Mouse (Mus musculus): ENCODE measurements around the gene Atrnl1. TPM values are rescaled to one million over a fixed set of nuclear protein-coding genes. Genes with fewer than 3 reads are reported as not detected.

Atrnl1 gene
- polyA plus RNA-seq, 1 experiment from 2014 or later: 8.9 TPM

DNA sequence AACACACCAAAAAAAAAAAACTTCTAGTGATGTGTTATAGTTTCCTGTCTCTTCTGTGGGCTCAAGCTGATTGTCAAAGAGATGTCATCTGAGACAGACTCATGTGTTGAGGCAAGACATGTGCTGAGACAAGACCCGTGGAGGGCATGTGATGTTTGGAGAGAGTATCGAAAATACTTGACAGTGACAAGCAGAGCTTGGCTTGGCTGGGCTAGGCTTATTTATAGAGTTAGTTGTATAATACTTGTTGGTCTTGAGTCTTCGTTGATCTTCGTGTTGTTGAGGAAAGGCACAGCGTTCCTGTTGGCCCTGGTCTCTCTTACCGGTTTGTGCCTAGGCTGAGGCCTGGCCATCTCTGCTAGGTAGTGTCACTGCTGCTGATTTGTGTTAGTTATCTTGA lies 469.3 kb downstream of the Atrnl1 start:
- WGBS: 93% methylated on average over 6 of the region's 6 CpGs
- Histone ChIP-seq H3K9me3 (ENCODE audit: low read length) (no peaks in the 10 kb centered on the region), H3K9ac (replicated peaks; ENCODE audit: low read length) (no peak overlapping the region), H3K36me3 (ENCODE audit: insufficient read depth, low read length) (no peaks in the 10 kb centered on the region), H3K4me2 (replicated peaks; ENCODE audit: low read depth, low read length) (no peak overlapping the region), H3K27me3 (ENCODE audit: insufficient read depth, low read length) (no peaks in the 10 kb centered on the region), H3K4me3 (ENCODE audit: low read length) (no peak overlapping the region), H3K4me1 (ENCODE audit: insufficient read depth, low read length) (no peaks in the 10 kb centered on the region; the same call in 1 of the 2 replicates), H3K27ac (ENCODE audit: low read length) (no peak overlapping the region)
- no peak for ATAC-seq (ENCODE audit: low FRiP score, low TSS enrichment)

DNA sequence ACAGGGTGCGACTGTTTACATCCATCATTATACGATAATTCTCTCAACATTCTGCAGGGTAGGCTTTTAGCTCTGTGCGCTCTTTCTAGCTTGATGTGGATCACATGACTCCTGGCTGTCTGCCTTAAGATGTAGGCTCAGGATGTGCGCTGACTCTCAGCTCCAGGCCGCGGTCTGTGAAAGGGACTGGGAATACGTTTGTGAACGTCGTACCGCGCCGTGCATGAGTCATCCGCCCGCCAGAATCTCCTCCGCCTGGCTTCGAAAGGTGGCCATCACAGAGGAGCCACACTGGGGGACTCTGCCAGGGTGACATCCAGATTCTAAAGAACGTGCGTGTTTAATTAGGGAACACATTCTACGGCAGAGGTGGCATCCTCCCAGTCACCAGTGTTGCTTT lies 471.9 kb downstream of the Atrnl1 start:
- Histone ChIP-seq H3K4me1 (ENCODE audit: insufficient read depth, low read length) (no peaks in the 10 kb centered on the region), H3K9ac (replicated peaks; ENCODE audit: low read length) (no peak overlapping the region), H3K4me3 (ENCODE audit: low read length) (no peak overlapping the region), H3K36me3 (ENCODE audit: insufficient read depth, low read length) (no peaks in the 10 kb centered on the region), H3K9me3 (ENCODE audit: low read length) (no peaks in the 10 kb centered on the region), H3K27ac (ENCODE audit: low read length) (no peak overlapping the region), H3K27me3 (ENCODE audit: insufficient read depth, low read length) (no peaks in the 10 kb centered on the region), H3K4me2 (replicated peaks; ENCODE audit: low read depth, low read length) (no peak overlapping the region)
- 94% methylated on average over 19 of the region's 19 CpGs for WGBS
- no peak for ATAC-seq (ENCODE audit: low FRiP score, low TSS enrichment)

DNA sequence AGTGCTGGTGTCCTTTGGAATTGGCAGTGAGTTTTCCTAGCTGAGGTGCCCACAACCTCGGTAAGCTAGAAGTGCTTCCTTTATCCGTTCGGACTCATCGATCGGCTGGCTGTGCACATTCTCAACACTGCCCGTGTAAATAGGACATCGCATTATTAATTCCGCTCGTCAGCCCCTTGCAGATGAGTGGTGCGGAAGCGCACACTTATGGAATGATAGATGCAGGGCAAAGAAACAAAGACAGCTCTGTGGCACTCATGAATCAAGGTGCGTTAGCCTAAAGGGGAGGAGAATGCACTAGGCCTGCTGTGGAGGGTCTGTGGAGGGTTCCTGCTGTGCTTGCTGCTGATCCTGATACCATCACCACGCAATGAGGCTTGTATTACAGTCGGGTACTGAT lies 474.0 kb downstream of the Atrnl1 start:
- Histone ChIP-seq H3K36me3 (ENCODE audit: insufficient read depth, low read length) (no peaks in the 10 kb centered on the region), H3K4me2 (replicated peaks; ENCODE audit: low read depth, low read length) (no peak overlapping the region), H3K4me3 (ENCODE audit: low read length) (no peak overlapping the region), H3K4me1 (ENCODE audit: insufficient read depth, low read length) (peaks cover 11% of the 10 kb centered on the region; the same call in 1 of the 2 replicates), H3K27me3 (ENCODE audit: insufficient read depth, low read length) (no peaks in the 10 kb centered on the region), H3K9ac (replicated peaks; ENCODE audit: low read length) (no peak overlapping the region), H3K27ac (ENCODE audit: low read length) (no peak overlapping the region), H3K9me3 (ENCODE audit: low read length) (no peaks in the 10 kb centered on the region)
- WGBS: 89% methylated on average over 14 of the region's 14 CpGs
- no peak for ATAC-seq (ENCODE audit: low FRiP score, low TSS enrichment)

DNA sequence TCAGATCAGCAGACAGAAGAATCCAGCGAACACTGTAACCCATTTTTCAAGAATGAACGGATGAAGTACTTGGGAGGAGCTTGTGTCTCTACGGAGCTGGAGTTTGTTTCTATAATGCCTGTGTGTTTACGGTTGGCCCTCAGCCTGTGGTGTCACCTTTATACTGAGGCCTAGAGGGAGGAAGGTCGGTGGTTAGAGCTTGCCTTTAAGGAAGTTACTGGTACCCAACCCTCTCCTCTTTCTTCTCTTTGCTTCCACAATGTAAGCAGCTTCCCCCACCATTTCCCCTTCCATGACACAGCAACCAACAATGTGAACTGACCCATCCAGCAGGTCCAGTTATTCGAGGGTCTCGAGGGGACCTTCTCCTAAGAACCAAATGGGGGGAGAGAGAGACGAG lies 475.9 kb downstream of the Atrnl1 start:
- WGBS: 91% methylated on average over 8 of the region's 8 CpGs
- Histone ChIP-seq H3K9me3 (ENCODE audit: low read length) (no peaks in the 10 kb centered on the region), H3K27me3 (ENCODE audit: insufficient read depth, low read length) (no peaks in the 10 kb centered on the region), H3K4me3 (ENCODE audit: low read length) (no peak overlapping the region), H3K27ac (ENCODE audit: low read length) (no peak overlapping the region), H3K9ac (replicated peaks; ENCODE audit: low read length) (no peak overlapping the region), H3K4me1 (ENCODE audit: insufficient read depth, low read length) (peaks cover 11% of the 10 kb centered on the region; the same call in 1 of the 2 replicates), H3K36me3 (ENCODE audit: insufficient read depth, low read length) (no peaks in the 10 kb centered on the region), H3K4me2 (replicated peaks; ENCODE audit: low read depth, low read length) (no peak overlapping the region)
- no peak for ATAC-seq (ENCODE audit: low FRiP score, low TSS enrichment)

DNA sequence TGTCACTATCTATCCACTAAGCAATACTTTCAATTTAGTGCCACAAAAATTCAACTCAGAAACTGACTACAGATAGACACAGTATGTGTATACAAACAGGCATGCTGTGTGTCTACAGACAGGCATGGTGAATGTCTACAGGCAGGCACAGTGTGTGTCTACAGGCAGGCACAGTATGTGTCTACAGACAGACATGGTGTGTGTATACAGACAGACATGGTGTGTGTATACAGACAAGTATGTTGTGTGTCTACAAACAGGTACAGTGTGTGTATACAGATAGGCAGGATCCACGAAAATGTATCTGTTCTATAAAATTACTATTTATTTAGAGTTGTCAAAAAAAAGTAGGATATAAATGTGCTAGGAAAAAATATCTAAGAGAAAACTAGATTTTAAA lies 477.1 kb downstream of the Atrnl1 start:
- no peak for ATAC-seq (ENCODE audit: low FRiP score, low TSS enrichment)
- no peak overlapping the region for H3K9ac ChIP-seq (replicated peaks; ENCODE audit: low read length)
- WGBS: 80% methylated on average over 1 of the region's 1 CpGs
- no peaks in the 10 kb centered on the region for H3K9me3 ChIP-seq (ENCODE audit: low read length)
- no peak overlapping the region for H3K4me3 ChIP-seq (ENCODE audit: low read length)
- H3K4me2 ChIP-seq (replicated peaks; ENCODE audit: low read depth, low read length): no peak overlapping the region
- peaks cover 11% of the 10 kb centered on the region; the same call in 1 of the 2 replicates for H3K4me1 ChIP-seq (ENCODE audit: insufficient read depth, low read length)
- no peaks in the 10 kb centered on the region for H3K27me3 ChIP-seq (ENCODE audit: insufficient read depth, low read length)
- no peak overlapping the region for H3K27ac ChIP-seq (ENCODE audit: low read length)
- H3K36me3 ChIP-seq (ENCODE audit: insufficient read depth, low read length): no peaks in the 10 kb centered on the region

DNA sequence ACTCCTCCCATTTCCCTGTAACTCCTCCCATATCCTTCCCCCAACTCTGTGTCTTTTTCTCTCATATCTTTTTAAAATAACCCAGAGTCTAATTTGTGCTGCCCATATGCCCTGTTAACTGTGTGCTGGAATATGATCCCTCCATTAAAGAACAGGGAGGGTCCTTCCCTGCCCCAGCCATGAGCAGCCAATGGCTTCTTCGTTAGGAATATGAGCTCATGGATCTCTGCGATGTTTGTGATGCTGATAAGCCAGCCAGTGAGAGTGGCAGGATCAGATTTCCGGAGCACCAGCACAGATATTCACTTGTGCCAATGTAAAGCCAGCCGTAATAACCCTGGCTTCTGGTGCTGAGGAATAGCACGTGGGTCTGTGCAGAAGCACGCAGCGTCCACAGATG lies 477.6 kb downstream of the Atrnl1 start:
- Histone ChIP-seq H3K9ac (replicated peaks; ENCODE audit: low read length) (no peak overlapping the region), H3K4me1 (ENCODE audit: insufficient read depth, low read length) (peaks cover 11% of the 10 kb centered on the region; the same call in 1 of the 2 replicates), H3K27ac (ENCODE audit: low read length) (no peak overlapping the region), H3K4me3 (ENCODE audit: low read length) (no peak overlapping the region), H3K27me3 (ENCODE audit: insufficient read depth, low read length) (no peaks in the 10 kb centered on the region), H3K36me3 (ENCODE audit: insufficient read depth, low read length) (no peaks in the 10 kb centered on the region), H3K4me2 (replicated peaks; ENCODE audit: low read depth, low read length) (no peak overlapping the region), H3K9me3 (ENCODE audit: low read length) (no peaks in the 10 kb centered on the region)
- WGBS: 29% methylated on average over 7 of the region's 7 CpGs
- peak; percentile 79 for ATAC-seq (ENCODE audit: low FRiP score, low TSS enrichment)

DNA sequence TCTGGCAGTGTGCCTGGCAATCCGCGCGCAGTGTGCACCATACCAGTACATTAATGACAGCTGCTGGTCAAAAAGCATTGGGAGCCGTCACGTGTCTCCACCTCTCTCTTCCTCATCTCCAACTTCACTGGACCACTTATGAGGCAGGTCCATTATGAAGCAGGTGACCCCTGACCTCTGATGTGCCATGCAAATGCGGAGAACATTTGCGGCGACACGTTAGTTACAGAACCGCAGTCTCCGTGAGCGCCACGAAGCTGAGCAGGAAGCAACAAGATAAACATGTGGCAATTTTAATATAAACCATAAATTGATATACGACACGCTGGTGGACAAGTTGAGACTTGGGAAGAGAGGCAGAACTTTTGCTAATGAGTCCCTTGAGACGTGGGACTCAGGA lies 481.1 kb downstream of the Atrnl1 start:
- H3K4me3 ChIP-seq (ENCODE audit: low read length): no peak overlapping the region
- H3K4me1 ChIP-seq (ENCODE audit: insufficient read depth, low read length): peaks cover 29% of the 10 kb centered on the region
- no peak for ATAC-seq (ENCODE audit: low FRiP score, low TSS enrichment)
- no peak overlapping the region for H3K9ac ChIP-seq (replicated peaks; ENCODE audit: low read length)
- WGBS: 93% methylated on average over 16 of the region's 16 CpGs
- no peaks in the 10 kb centered on the region for H3K9me3 ChIP-seq (ENCODE audit: low read length)
- H3K4me2 ChIP-seq (replicated peaks; ENCODE audit: low read depth, low read length): no peak overlapping the region
- H3K27ac ChIP-seq (ENCODE audit: low read length): no peak overlapping the region
- H3K36me3 ChIP-seq (ENCODE audit: insufficient read depth, low read length): no peaks in the 10 kb centered on the region
- no peaks in the 10 kb centered on the region for H3K27me3 ChIP-seq (ENCODE audit: insufficient read depth, low read length)

DNA sequence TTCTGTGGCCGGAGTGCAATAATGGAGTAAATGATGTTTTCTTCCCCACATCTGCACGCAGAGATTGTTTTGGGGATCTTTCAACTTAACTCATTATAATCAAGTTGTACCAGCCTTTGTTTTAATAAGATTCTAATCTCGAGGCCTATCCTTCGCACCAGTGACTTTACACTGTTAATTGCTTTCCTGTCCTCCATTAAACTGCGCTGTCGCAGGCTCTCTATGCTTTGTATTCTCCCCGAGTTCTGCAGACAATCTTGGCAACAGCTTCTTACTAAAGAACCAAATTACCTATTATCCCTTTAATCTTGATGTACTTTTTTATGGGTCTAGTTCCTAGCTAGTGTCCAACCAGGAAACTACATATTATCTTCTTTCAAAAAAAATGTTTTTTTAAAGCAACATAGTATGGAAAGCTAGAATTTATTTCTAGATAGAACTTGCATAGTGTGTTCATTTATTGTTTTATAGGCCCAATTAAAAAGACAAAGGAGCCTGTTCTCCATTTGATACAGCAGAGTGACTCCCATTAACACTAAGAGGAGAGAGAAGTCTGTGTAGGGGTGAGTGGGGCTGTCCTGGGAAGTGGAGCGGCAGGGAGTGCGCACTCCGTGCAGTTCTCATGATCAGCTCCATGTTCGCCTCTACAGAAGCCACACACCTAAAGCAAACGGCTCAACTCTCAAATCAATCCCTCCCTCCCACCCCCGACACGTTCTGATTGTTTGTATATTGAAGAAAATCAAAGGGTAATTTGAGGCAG lies 484.1 kb downstream of the Atrnl1 start:
- H3K27ac ChIP-seq (ENCODE audit: low read length): no peak overlapping the region
- H3K4me1 ChIP-seq (ENCODE audit: insufficient read depth, low read length): peaks cover 18% of the 10 kb centered on the region
- H3K4me2 ChIP-seq (replicated peaks; ENCODE audit: low read depth, low read length): 0 out of 2 replicates have a peak overlapping the region, but pooled peaks have one; percentile 2
- no peaks in the 10 kb centered on the region for H3K9me3 ChIP-seq (ENCODE audit: low read length)
- no peak overlapping the region for H3K4me3 ChIP-seq (ENCODE audit: low read length)
- no peak overlapping the region for H3K9ac ChIP-seq (replicated peaks; ENCODE audit: low read length)
- WGBS: 19% methylated on average over 14 of the region's 14 CpGs
- H3K36me3 ChIP-seq (ENCODE audit: insufficient read depth, low read length): no peaks in the 10 kb centered on the region
- ATAC-seq (ENCODE audit: low FRiP score, low TSS enrichment): no peak
- no peaks in the 10 kb centered on the region for H3K27me3 ChIP-seq (ENCODE audit: insufficient read depth, low read length)

DNA sequence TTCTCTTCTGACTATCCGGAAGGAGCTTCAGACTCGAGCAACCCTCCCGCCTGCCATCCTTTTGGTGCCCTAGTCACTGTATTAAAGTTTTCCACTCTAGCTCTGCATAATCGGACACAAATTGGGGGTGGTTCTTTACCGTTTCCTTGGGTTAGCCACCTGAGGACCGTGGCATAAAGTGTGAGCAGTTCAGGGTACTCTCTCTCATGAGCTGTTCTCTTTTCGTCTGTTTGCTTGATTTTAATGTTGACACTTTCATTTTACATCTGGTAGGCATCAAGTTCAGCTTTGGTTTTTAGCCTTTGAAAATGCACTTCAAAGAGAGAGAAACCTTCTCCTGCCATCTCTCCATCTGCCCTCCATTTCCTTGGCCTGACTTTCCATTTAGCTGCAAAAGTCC lies 484.9 kb downstream of the Atrnl1 start:
- 62% methylated on average over 7 of the region's 7 CpGs for WGBS
- H3K9ac ChIP-seq (replicated peaks; ENCODE audit: low read length): no peak overlapping the region
- H3K9me3 ChIP-seq (ENCODE audit: low read length): no peaks in the 10 kb centered on the region
- 0 out of 2 replicates have a peak overlapping the region, but pooled peaks have one; percentile 14 for H3K27ac ChIP-seq (ENCODE audit: low read length)
- H3K36me3 ChIP-seq (ENCODE audit: insufficient read depth, low read length): no peaks in the 10 kb centered on the region
- no peak overlapping the region for H3K4me3 ChIP-seq (ENCODE audit: low read length)
- no peaks in the 10 kb centered on the region for H3K27me3 ChIP-seq (ENCODE audit: insufficient read depth, low read length)
- peaks cover 18% of the 10 kb centered on the region for H3K4me1 ChIP-seq (ENCODE audit: insufficient read depth, low read length)
- ATAC-seq (ENCODE audit: low FRiP score, low TSS enrichment): no peak
- H3K4me2 ChIP-seq (replicated peaks; ENCODE audit: low read depth, low read length): no peak overlapping the region

DNA sequence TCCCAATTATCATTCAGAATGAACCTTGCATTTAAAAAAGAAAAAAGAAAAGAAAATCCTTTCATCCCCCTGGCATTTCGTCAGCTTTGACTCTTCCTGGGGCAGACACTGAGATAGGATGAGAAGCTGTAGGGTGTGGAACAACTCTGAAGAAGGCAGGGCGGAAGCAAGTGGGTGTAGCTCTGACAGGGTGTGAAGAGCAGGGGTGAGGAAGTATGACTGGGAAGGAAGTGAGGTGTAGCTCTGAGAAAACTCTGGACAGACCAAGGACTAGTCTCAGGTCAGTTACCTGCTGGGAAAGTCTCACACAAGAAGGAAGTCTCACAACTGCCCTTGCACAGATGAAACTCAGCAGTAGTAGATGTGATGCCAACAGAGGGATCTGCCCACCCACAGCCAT lies 486.4 kb downstream of the Atrnl1 start:
- 93% methylated on average over 2 of the region's 2 CpGs for WGBS
- Histone ChIP-seq H3K27ac (ENCODE audit: low read length) (no peak overlapping the region), H3K4me2 (replicated peaks; ENCODE audit: low read depth, low read length) (no peak overlapping the region), H3K36me3 (ENCODE audit: insufficient read depth, low read length) (no peaks in the 10 kb centered on the region), H3K9ac (replicated peaks; ENCODE audit: low read length) (no peak overlapping the region), H3K9me3 (ENCODE audit: low read length) (no peaks in the 10 kb centered on the region), H3K27me3 (ENCODE audit: insufficient read depth, low read length) (no peaks in the 10 kb centered on the region), H3K4me3 (ENCODE audit: low read length) (no peak overlapping the region), H3K4me1 (ENCODE audit: insufficient read depth, low read length) (peaks cover 18% of the 10 kb centered on the region)
- ATAC-seq (ENCODE audit: low FRiP score, low TSS enrichment): no peak

Measured in kidney, embryonic 16.5 days (tissue).